Mouse (Mus musculus) kidney, postnatal 0 days (tissue): ENCODE measurements around the gene Vmn1r143. TPM values are rescaled to one million over a fixed set of nuclear protein-coding genes. Genes with fewer than 3 reads are reported as not detected.
"Not testable (repeated sequence)": the region's sequence is repeated elsewhere in the genome, so short reads cannot be mapped to it uniquely, and the experiment has no call there.

Source experiments
- ATAC-seq: fragments of 200-750 bp; cut with Nextera tagmentation; replicated peaks from 2 replicates; pipeline ENCODE4 v1.8.0; 2017; ENCODE audit warnings: low read depth, moderate number of reproducible peaks, moderate TSS enrichment, moderate library complexity; ENCODE audit not compliant: low FRiP score
- DNase-seq: peaks from one replicate; pipeline ENCODE4 v3.0.0-alpha.2; 2016; ENCODE audit warnings: low spot score
- H3K27ac ChIP-seq: fragments of 300-500 bp; sonication (generic); 2 replicates; pipeline ENCODE4 v1.5.1; 2014; ENCODE audit warnings: mild to moderate bottlenecking
- H3K27me3 ChIP-seq: fragments of 300-500 bp; sonication (generic); 2 replicates; pipeline ENCODE4 v1.6.1; 2014; ENCODE audit warnings: low read length, mixed read lengths; ENCODE audit not compliant: insufficient read depth
- H3K36me3 ChIP-seq: fragments of 300-500 bp; sonication (generic); 2 replicates; pipeline ENCODE4 v1.6.1; 2014; ENCODE audit warnings: low read length, mixed read lengths; ENCODE audit not compliant: insufficient read depth
- H3K4me1 ChIP-seq: fragments of 300-500 bp; sonication (generic); replicated peaks from 2 replicates; pipeline ENCODE4 v1.6.1; 2014; ENCODE audit warnings: antibody characterized with exemption, low read length, mixed read lengths; ENCODE audit not compliant: insufficient read depth
- H3K4me2 ChIP-seq: fragments of 300-500 bp; sonication (generic); 2 replicates; pipeline ENCODE4 v1.6.1; 2014; ENCODE audit warnings: mild to moderate bottlenecking, low read length, moderate library complexity, mixed read lengths
- H3K4me3 ChIP-seq: fragments of 300-500 bp; sonication (generic); replicated peaks from 2 replicates; pipeline ENCODE4 v1.5.1; 2014; ENCODE audit warnings: low read depth, low read length
- H3K9ac ChIP-seq: fragments of 300-500 bp; sonication (generic); 2 replicates; pipeline ENCODE4 v1.6.1; 2014; ENCODE audit warnings: low read depth, low read length
- H3K9me3 ChIP-seq: fragments of 300-500 bp; sonication (generic); replicated peaks from 2 replicates; pipeline ENCODE4 v1.6.1; 2016; ENCODE audit warnings: low read length, inconsistent platforms, mixed read lengths
- WGBS: fragments of 180-500 bp; shearing (Covaris S2); extraction: QIAGEN DNeasy Blood & Tissue Kit; methylation state at CpG from one replicate; pipeline ENCODE4 v1.1.7; 2014; 5-methylcytosine and 5-hydroxymethylcytosine counted together
- polyA plus RNA-seq: library from polyadenylated mRNA; unstranded; fragments of >200 nt; fragmentation: Nextera tagmentation; extraction: Ambion mirVana; gene quantifications from 2 replicates; pipeline ENCODE4 v1.2.1, GENCODE M21; 2015

Gene Vmn1r143
- polyA plus RNA-seq = not detected in 2 replicates

DNA sequence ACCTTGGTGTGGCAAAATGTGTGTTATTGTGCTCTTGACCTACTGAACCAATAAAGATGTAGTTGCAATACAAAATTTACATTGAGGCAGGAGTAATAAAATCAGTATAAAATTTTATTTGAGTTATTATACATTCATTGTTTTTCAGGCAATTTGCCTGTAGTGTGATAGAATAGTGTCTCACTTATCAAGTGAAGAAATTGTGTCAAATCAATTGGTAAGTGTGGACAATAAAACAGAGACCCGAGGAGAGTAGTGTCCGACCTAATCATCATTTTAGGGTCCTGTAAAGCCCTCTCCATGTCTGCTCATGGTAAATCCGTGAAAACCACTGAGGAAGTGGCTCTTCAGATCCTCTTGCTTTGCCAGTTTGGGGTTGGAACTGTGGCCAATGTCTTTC is at the start of gene Vmn1r143:
Gene Vmn1r143 (plus strand): TSS at position 301 of the 400 bp plus-strand sequence.
- not testable (repeated sequence) for H3K27ac ChIP-seq, H3K4me1 ChIP-seq, DNase-seq, H3K9ac ChIP-seq, ATAC-seq, H3K4me2 ChIP-seq, H3K4me3 ChIP-seq, H3K36me3 ChIP-seq, H3K27me3 ChIP-seq, H3K9me3 ChIP-seq
- WGBS = no CpG with 5 or more reads among the region's 3 CpGs

DNA sequence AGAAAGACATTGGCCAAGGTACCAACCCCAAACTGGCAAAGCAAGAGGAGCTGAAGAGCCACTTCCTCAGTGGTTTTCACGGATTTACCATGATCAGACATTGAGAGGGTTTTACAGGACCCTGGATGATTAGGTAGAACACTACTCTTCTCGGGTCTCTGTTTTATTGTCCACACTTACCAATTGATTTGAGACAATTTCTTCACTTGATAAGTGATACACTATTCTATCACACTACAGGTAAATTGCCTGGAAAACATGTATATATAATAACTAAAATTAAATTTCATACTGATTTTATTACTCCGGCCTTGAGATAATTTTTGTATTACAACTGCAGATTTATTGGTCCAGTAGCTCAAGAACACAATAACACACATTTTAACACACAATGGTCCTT is 25.2 kb upstream of the Vmn1r143 start, which contains the start of gene Vmn1r142:
Gene Vmn1r142 (minus strand): TSS at position 101 of the 400 bp plus-strand sequence.
- ATAC-seq, H3K36me3 ChIP-seq, H3K9ac ChIP-seq, H3K9me3 ChIP-seq, H3K4me3 ChIP-seq, H3K27me3 ChIP-seq, H3K27ac ChIP-seq, DNase-seq, H3K4me1 ChIP-seq, H3K4me2 ChIP-seq: not testable (repeated sequence)
- WGBS = no CpG with 5 or more reads among the region's 3 CpGs

DNA sequence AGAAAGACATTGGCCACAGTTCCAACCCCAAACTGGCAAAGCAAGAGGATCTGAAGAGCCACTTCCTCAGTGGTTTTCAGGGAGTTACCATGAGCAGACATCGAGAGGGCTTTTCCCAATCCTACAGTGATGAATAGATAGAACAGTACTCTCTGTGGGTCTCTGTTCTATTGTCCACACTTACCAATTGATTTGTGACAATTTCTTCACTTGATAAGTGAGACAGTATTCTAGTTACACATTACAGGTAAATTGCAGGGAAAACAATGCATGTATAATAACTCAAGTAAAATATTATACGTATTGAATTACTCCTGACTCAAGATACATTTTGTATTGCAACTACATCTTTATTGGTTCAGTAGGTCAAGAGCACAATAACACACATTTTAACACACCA is 12.0 kb downstream of the Vmn1r143 start, which contains the start of gene Gm8653:
Gene Gm8653 (minus strand): TSS at position 101 of the 400 bp plus-strand sequence.
- H3K27ac ChIP-seq, DNase-seq, H3K27me3 ChIP-seq, H3K9me3 ChIP-seq, H3K4me2 ChIP-seq, H3K4me3 ChIP-seq, H3K36me3 ChIP-seq, H3K9ac ChIP-seq, ATAC-seq, H3K4me1 ChIP-seq: not testable (repeated sequence)
- WGBS = no CpG with 5 or more reads among the region's 2 CpGs

DNA sequence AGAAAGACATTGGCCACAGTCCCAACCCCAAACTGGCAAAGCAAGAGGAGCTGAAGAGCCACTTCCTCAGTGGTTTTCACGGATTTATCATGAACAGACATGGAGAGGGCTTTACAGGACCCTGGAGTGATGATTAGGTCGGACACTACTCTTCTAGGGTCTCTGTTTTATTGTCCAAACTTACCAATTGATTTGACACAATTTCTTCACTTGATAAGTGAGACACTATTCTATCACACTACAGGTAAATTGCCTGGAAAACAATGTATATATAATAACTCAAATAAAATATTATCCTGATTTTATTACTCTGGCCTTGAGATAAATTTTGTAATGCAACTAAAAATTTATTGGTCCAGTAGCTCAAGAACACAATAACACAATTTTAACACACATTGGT is 40.2 kb downstream of the Vmn1r143 start, which contains the start of gene Gm8453:
Gene Gm8453 (minus strand): TSS at position 101 of the 400 bp plus-strand sequence.
- DNase-seq, H3K36me3 ChIP-seq: not testable (repeated sequence)

More for the DNA sequence above, 40.2 kb downstream of the Vmn1r143 start, which contains the start of gene Gm8453:
- H3K4me1 ChIP-seq, H3K27me3 ChIP-seq, H3K27ac ChIP-seq, H3K9ac ChIP-seq, H3K4me2 ChIP-seq, ATAC-seq, H3K9me3 ChIP-seq, H3K4me3 ChIP-seq: not testable (repeated sequence)
- WGBS = 20% methylated on average over 1 of the region's 2 CpGs

Other genes starting within 250 kb of the Vmn1r143 start
- gene Vmn1r137, start 194.8 kb upstream of the Vmn1r143 start, polyA plus RNA-seq = not detected in 2 replicates
- not detected in 2 replicates for gene Vmn1r138, start 160.5 kb upstream of the Vmn1r143 start, polyA plus RNA-seq
- gene Gm6176, start 133.1 kb upstream of the Vmn1r143 start, polyA plus RNA-seq = not detected in 2 replicates
- gene Vmn1r139, start 120.3 kb upstream of the Vmn1r143 start, polyA plus RNA-seq = not detected in 2 replicates
- gene Gm16451, start 71.1 kb upstream of the Vmn1r143 start, polyA plus RNA-seq = not detected in 2 replicates
- not detected in 2 replicates for gene Gm10666, start 54.6 kb upstream of the Vmn1r143 start, polyA plus RNA-seq
- not detected in 2 replicates for gene Vmn1r142, start 25.3 kb upstream of the Vmn1r143 start, polyA plus RNA-seq
- gene Gm8653, start 11.9 kb downstream of the Vmn1r143 start, polyA plus RNA-seq = not detected in 2 replicates
- not detected in 2 replicates for gene Gm8453, start 40.1 kb downstream of the Vmn1r143 start, polyA plus RNA-seq
- gene Gm4187, start 140.3 kb downstream of the Vmn1r143 start, polyA plus RNA-seq = not detected in 2 replicates
- not detected in 2 replicates for gene Gm8660, start 181.7 kb downstream of the Vmn1r143 start, polyA plus RNA-seq
- gene Vmn1r148, start 224.2 kb downstream of the Vmn1r143 start, polyA plus RNA-seq = not detected in 2 replicates
- not detected in 2 replicates for gene Vmn1r149, start 248.9 kb downstream of the Vmn1r143 start, polyA plus RNA-seq